Mouse (Mus musculus): ENCODE data around the gene 4932438H23Rik.
"Not testable (repeated sequence)": the region's sequence is repeated elsewhere in the genome, so short reads cannot be mapped to it uniquely, and the experiment has no call there.

The 4932438H23Rik gene

DNA sequence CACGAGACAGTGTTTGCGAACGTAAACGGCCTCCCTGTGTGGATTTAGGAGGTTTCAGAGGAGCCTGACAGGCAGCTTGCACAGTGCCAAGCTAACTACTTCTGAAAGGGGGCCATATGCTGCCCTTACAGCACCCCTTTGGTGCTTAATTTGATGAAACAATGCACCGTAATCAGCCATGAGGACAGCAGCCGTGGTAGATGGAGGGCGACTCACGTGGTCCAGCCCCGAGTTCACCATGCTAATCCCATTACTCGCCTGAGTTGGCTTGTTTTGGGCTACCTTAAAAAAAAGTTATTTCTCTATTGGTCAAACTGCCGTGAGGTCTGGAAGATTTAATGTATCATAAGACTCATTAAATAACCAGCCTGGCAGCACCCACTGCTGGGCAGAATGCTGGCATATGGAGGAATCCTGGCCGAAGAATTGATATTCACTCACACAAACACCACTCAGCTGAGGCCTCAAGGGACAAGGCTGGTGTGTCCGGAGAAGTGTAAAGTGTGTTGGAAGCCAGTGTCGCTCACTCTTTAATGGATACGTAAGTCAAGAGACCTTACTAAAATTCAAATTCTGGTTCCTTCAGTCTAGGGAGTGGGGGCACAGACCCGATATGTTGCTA, 4.6 kb upstream of the 4932438H23Rik start:
- DNase-seq (ENCODE audit: low read depth), result no peak

DNA sequence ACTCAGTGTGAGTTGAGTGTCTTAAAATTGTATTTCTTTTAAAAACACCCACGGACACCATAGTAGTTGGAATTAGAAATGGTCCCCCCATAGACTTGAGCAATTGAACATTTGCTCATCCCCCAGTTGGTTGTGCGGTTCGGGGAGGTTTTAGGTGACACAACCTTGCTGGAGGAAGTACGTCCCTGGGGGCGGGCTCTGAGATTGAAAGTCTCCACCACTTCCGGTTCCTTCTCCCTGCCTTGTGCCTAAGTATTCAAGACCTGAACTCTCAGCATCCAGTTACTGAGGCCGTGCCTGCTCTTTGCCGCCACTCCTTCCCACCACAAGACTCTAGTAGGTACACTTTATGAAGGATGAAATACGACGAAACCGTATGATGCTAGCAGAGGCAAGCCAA, 2.9 kb upstream of the 4932438H23Rik start:
- DNase-seq (ENCODE audit: low read depth), result peak; percentile 18

- DNase-seq (ENCODE audit: low read depth), result no peak
These were observed 2.1 kb upstream of the 4932438H23Rik start for GRCm38 (mm10) chr16:91096984-91097506.

DNA sequence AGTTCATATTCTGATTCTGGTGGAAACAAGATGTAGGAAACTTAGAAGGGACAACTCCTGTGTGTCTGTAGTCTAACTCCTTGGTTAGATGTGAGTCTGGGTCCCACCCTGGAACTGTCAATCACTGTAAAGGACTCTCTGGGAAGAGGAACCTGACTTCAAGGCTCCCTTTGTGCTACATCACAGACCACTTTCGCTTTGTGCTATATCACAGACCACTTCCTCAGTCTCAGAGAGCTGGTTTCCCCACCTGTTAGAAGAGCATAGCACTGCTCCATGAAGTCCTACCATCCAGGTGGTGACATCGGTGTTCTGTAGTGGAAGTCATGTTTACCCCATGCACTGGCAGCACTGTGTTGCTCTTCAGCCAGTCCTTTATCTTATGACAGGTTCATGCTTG, 1.1 kb upstream of the 4932438H23Rik start:
- DNase-seq (ENCODE audit: low read depth), result no peak

DNA sequence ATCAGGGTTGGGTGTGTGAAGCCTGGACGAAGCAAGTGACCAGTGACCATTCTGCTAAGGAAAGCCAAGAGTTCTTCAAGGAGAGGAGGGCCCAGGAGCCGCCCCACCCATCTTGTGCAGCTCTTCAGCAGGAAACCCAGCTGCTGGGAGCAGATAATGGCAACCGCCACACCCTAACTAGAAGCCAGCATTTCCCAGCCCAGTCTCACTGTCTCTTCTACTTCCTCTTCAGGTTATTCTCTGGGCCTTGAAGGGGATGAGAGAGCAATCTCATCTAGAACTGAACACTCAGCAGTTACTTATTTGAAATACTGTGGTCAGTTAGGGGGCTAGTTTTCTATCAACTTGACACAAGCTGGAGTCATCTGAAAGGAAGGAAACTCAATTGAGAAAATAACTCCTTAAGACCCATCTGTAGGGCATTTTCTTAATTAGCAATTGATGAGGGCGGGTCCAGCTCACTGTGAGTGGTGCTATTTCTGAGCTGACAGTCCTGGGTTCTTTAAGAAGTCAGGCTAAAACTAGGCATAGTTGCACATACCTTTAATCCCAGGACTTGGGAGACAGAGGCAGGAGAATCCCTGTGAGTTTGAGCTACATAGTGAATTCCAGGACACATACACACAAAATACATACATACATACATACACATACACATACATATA, 8.1 kb downstream of the 4932438H23Rik start:
- DNase-seq (ENCODE audit: low read depth), result peak; percentile 91

DNA sequence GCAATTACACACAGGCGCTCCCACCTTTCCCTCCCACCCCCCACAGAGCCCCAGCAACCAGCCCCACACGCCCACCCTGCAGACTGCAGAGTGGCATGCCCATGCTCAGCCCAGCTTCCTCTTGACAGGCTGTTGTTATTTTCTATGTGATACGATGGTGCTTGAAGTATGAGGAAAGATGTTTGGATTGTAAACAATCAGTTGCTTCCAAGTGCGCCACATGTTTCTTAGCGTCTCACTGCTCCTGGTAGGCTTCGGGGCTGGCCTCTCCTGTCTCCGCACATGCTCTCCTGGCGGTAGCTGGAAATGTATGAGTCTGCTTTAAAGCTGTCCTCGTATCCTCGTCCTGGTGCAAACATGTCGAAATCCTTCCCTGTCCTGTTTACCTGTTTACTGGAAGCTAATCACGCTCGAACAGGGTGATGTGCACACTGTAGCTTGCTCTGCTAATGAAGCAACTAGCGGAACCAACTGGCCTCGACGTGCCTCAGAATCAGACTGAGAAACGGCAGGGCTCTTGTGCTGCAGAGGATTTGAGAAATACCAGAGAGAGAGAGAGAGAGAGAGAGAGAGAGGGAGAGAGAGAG, 9.6 kb downstream of the 4932438H23Rik start:
- no peak for DNase-seq (ENCODE audit: low read depth)

GRCm38 (mm10) chr16:91084307-91085238, 10.3 kb downstream of the 4932438H23Rik start:
- no peak for DNase-seq (ENCODE audit: low read depth)

GRCm38 (mm10) chr16:91083002-91083646, 11.8 kb downstream of the 4932438H23Rik start:
- DNase-seq (ENCODE audit: low read depth), result no peak

DNA sequence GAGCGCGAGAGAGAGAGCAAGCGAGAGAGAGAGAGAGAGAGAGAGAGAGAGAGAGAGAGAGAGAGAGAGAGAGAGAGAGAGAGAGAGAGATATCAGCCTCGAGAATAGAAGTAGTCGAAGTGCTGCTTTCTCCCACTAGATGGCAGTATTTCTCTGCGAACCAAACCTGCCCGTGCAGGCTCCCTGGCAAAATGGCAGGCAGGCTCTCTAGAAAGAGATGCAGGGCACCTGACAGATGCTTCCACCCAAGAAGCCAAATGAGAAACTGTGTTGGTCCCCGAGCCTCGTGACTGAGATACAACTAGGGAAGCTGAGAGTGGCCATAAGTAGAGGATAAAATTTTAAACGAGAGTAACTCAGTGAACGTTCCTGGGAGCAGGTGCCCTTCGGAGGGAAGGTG, 13.4 kb downstream of the 4932438H23Rik start:
- peak; percentile 84 for DNase-seq (ENCODE audit: low read depth)

DNA sequence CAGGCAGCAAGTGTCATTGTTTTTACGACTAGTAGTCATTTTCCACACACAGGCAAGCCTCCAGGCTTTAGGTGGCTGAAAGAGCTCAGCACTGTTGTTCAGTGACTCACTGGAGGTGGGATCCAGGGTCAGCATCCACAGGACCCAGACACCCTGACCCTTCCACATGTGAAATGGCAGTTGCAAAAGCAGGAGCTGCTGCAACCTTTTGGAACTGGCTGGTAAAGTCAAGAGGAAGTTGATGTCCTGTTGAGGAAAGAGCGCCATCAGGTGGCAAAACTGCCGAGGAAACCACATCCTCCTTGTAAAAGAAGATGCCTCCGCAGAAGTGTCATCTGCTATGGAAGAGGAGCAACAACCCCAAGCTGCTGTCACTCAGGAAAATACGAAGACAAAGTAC, 18.7 kb downstream of the 4932438H23Rik start:
- peak; percentile 70 for DNase-seq (ENCODE audit: low read depth)

GRCm38 (mm10) chr16:91075423-91075822, 19.5 kb downstream of the 4932438H23Rik start:
- not testable (repeated sequence) for DNase-seq (ENCODE audit: low read depth)

DNA sequence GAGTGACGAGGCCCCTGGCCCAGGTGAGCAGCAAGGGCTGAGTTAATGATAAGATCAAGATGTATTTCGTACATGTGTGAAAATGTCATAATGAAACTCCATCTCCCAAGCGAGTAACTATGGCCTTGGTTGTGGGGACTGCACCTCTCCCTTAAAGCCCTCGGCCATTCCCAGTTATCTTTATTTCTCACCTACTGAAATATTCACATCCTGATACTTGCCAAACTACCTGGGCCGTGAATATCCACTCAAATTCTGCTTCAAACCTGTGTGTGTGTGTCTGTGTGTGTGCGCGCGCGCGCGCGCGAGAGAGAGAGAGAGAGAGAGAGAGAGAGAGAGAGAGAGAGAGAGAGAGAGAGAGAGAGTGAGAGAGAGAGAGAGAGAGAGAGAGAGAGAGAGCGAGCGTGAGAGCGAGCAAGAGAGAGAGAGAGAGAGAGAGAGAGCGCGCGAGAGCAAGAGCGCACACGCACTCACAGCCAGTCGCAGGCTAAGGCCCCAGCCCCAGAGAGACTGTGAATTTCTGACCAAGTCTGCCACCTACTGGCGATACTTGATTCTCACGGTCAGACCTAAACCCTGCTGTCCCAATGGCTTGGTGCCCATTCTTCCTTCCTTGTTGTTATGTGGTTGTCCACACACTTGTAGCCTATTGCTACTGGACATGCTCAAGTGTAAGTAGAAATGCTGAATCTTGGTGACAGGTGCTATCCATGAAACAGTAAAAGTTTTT, 21.6 kb downstream of the 4932438H23Rik start:
- peak; percentile 93 for DNase-seq (ENCODE audit: low read depth)

- no peak for DNase-seq (ENCODE audit: low read depth)
These were observed 22.7 kb downstream of the 4932438H23Rik start for GRCm38 (mm10) chr16:91072256-91072655.

GRCm38 (mm10) chr16:91068969-91069368, 26.0 kb downstream of the 4932438H23Rik start:
- DNase-seq (ENCODE audit: low read depth), result no peak

DNA sequence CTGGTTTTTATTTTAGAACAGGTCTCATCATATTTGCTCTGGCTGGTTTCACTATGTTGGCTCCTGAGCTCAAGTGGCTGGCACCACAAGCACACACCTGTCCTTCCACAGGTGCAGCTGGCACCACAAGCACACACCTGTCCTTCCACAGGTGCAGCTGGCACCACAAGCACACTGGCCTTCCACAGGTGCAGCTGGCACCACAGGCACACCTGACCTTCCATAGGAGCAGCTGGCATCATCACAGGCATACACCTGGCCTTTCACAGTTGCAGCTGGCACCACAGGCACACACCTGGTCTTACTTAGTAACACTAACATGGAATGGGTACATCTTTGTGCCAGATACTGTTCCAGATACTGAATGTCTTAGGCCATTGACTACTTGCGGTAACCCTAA, 27.8 kb downstream of the 4932438H23Rik start:
- DNase-seq (ENCODE audit: low read depth), result no peak

DNA sequence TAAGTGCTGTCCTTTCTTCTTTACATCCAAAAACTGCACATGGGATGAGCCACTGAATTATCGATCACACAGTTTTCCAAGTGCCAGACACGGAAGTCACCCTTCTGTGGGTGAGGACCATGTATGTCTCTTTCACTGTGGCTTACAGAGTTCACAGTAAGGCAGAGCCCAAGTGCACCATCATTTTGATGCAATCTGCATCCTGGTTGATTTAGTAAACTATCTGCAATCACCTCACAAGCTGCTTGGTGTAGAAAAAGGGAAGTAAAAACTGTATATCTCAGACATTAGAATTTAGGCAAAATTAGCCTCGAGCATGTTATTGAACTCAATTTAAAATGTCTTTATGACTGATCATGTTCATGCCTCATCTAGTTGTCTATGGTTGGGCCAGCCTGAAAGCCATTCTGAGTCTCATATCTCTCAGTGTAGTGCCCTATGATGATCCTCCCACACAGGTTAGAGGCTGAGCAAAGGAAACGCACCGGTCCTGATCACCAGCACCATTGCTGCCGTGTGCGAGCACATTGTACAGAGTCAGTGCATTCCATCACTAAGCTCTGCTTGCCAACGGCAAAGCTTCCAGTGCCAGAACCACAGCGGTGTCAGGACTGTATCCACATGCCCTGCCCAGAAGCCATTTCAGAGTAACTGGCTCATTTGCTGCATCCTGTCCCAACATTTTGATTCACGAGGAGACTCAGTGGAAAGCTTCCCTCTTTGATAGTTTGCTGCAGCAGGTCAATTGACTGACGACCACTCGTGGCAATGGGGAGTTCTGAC, 30.1 kb downstream of the 4932438H23Rik start:
- DNase-seq (ENCODE audit: low read depth), result peak; percentile 54

DNA sequence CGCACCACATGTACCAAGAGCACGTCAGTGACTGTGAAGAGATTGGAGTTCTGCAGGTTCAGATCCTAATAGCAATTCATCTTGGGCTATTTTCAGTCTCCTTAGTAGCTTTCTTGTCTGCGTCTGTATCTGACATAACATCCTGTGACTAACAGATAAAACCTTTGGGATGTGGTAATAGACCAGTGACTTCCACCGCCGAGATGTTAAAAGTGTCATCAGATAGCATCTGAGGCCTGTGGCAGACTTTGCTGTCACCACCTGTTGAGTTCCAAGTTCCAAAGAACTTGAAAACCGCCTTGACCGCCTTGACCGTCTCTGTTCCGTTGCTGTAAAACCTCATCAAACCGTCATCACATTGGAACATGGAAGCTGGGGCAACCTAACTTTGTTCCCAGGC, 31.1 kb downstream of the 4932438H23Rik start:
- peak; percentile 84 for DNase-seq (ENCODE audit: low read depth)

GRCm38 (mm10) chr16:91061531-91062318, 33.2 kb downstream of the 4932438H23Rik start:
- DNase-seq (ENCODE audit: low read depth), result peak; percentile 71

DNA sequence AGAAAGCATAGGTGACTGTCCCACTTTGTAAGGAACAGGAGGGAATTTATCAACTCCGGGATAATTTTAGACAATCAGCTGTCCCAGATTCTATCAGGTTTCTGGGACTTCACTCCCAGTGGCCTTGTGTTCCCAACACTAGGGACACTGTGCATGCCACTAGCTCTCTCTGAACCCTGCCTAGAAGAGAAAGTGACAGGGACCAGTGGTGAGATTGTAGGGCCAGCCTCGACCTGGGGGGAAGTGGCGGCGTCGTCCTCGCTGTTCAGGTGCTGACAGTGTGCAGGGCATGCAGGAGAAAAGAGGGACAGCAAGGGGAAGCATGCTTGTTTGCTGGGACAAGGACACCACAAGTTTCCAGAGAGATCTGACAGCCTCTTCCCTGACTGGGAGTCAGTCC, 37.2 kb downstream of the 4932438H23Rik start:
- no peak for DNase-seq (ENCODE audit: low read depth)

All from 416B (cell line).